Mouse (Mus musculus): ENCODE measurements around the gene Vmp1. TPM values are rescaled to one million over a fixed set of nuclear protein-coding genes. Genes with fewer than 3 reads are reported as not detected.

Gene Vmp1
- total RNA-seq, 1 experiment: 107 TPM

GRCm38 (mm10) chr11:86671041-86671675 is 12.5 kb downstream of the Vmp1 start:
- Histone ChIP-seq H3K27ac (ENCODE audit: insufficient read depth, low read depth, low read length, poor library complexity, severe bottlenecking) (no peak overlapping the region), H3K4me1 (ENCODE audit: control insufficient read depth in 2 of 2, insufficient read depth in 2 of 2, low read length in 2 of 2, poor library complexity in 1 of 2) (no peaks in the 10 kb centered on the region), H3K9ac (ENCODE audit: insufficient read depth, low read depth, low read length, poor library complexity, severe bottlenecking) (no peak overlapping the region), H3K9me3 (ENCODE audit: control insufficient read depth, insufficient read depth, low read depth, low read length) (no peaks in the 10 kb centered on the region), H3K36me3 (ENCODE audit: control insufficient read depth, insufficient read depth, low read length, poor library complexity, severe bottlenecking) (no peaks in the 10 kb centered on the region), H3K4me3 (ENCODE audit: insufficient read depth in 1 of 2, low read depth in 1 of 2, low read length in 2 of 2, poor library complexity in 1 of 2, severe bottlenecking in 1 of 2) (no peak overlapping the region)
- in situ Hi-C loops (cut with MboI; ENCODE audit: low sequenced_read_pairs in 2 of 2, unreplicated experiment in 2 of 2): no loop called here
- no peak for DNase-seq (ENCODE audit: low read depth, low spot score)
- TF ChIP-seq HCFC1 (IDR thresholded peaks at IDR 0.05; ENCODE audit: borderline replicate concordance, insufficient read depth, low read length) (no peak), ZC3H11A (IDR thresholded peaks at IDR 0.05; ENCODE audit: borderline replicate concordance, low read depth, low read length) (no peak), CHD2 (IDR thresholded peaks at IDR 0.05; ENCODE audit: low read depth, low read length) (no peak), ZNF384 (IDR thresholded peaks at IDR 0.05; ENCODE audit: low read depth, low read length) (no peak), MAFK (IDR thresholded peaks at IDR 0.05; ENCODE audit: insufficient read depth, low read depth, low read length) (no peak)

- Histone ChIP-seq H3K9ac (ENCODE audit: insufficient read depth, low read depth, low read length, poor library complexity, severe bottlenecking) (no peak overlapping the region), H3K36me3 (ENCODE audit: control insufficient read depth, insufficient read depth, low read length, poor library complexity, severe bottlenecking) (no peaks in the 10 kb centered on the region), H3K27ac (ENCODE audit: insufficient read depth, low read depth, low read length, poor library complexity, severe bottlenecking) (no peak overlapping the region), H3K4me1 (ENCODE audit: control insufficient read depth in 2 of 2, insufficient read depth in 2 of 2, low read length in 2 of 2, poor library complexity in 1 of 2) (no peaks in the 10 kb centered on the region), H3K4me3 (ENCODE audit: insufficient read depth in 1 of 2, low read depth in 1 of 2, low read length in 2 of 2, poor library complexity in 1 of 2, severe bottlenecking in 1 of 2) (no peak overlapping the region), H3K9me3 (ENCODE audit: control insufficient read depth, insufficient read depth, low read depth, low read length) (no peaks in the 10 kb centered on the region)
- in situ Hi-C loops (cut with MboI; ENCODE audit: low sequenced_read_pairs in 2 of 2, unreplicated experiment in 2 of 2): no loop called here
- no peak for TF ChIP-seq ZC3H11A (IDR thresholded peaks at IDR 0.05; ENCODE audit: borderline replicate concordance, low read depth, low read length)
- no peak for TF ChIP-seq MAFK (IDR thresholded peaks at IDR 0.05; ENCODE audit: insufficient read depth, low read depth, low read length)
- no peak for TF ChIP-seq HCFC1 (IDR thresholded peaks at IDR 0.05; ENCODE audit: borderline replicate concordance, insufficient read depth, low read length)
- no peak for TF ChIP-seq CHD2 (IDR thresholded peaks at IDR 0.05; ENCODE audit: low read depth, low read length)
- no peak for TF ChIP-seq ZNF384 (IDR thresholded peaks at IDR 0.05; ENCODE audit: low read depth, low read length)
- DNase-seq (ENCODE audit: low read depth, low spot score): no peak
These were observed 15.5 kb downstream of the Vmp1 start for GRCm38 (mm10) chr11:86668169-86668568.

- no peak overlapping the region for H3K4me3 ChIP-seq (ENCODE audit: insufficient read depth in 1 of 2, low read depth in 1 of 2, low read length in 2 of 2, poor library complexity in 1 of 2, severe bottlenecking in 1 of 2)
- no peak for DNase-seq (ENCODE audit: low read depth, low spot score)
- in situ Hi-C loops (cut with MboI; ENCODE audit: low sequenced_read_pairs in 2 of 2, unreplicated experiment in 2 of 2): no loop called here
- no peak overlapping the region for H3K9ac ChIP-seq (ENCODE audit: insufficient read depth, low read depth, low read length, poor library complexity, severe bottlenecking)
- H3K36me3 ChIP-seq (ENCODE audit: control insufficient read depth, insufficient read depth, low read length, poor library complexity, severe bottlenecking): no peaks in the 10 kb centered on the region
- no peaks in the 10 kb centered on the region for H3K9me3 ChIP-seq (ENCODE audit: control insufficient read depth, insufficient read depth, low read depth, low read length)
- H3K4me1 ChIP-seq (ENCODE audit: control insufficient read depth in 2 of 2, insufficient read depth in 2 of 2, low read length in 2 of 2, poor library complexity in 1 of 2): no peaks in the 10 kb centered on the region
- H3K27ac ChIP-seq (ENCODE audit: insufficient read depth, low read depth, low read length, poor library complexity, severe bottlenecking): no peak overlapping the region
- TF ChIP-seq ZC3H11A (IDR thresholded peaks at IDR 0.05; ENCODE audit: borderline replicate concordance, low read depth, low read length) (no peak), MAFK (IDR thresholded peaks at IDR 0.05; ENCODE audit: insufficient read depth, low read depth, low read length) (no peak), ZNF384 (IDR thresholded peaks at IDR 0.05; ENCODE audit: low read depth, low read length) (no peak), HCFC1 (IDR thresholded peaks at IDR 0.05; ENCODE audit: borderline replicate concordance, insufficient read depth, low read length) (no peak), CHD2 (IDR thresholded peaks at IDR 0.05; ENCODE audit: low read depth, low read length) (no peak)
These were observed 16.1 kb downstream of the Vmp1 start for GRCm38 (mm10) chr11:86667553-86667952.

- H3K27ac ChIP-seq (ENCODE audit: insufficient read depth, low read depth, low read length, poor library complexity, severe bottlenecking): no peak overlapping the region
- H3K9ac ChIP-seq (ENCODE audit: insufficient read depth, low read depth, low read length, poor library complexity, severe bottlenecking): no peak overlapping the region
- no peak for DNase-seq (ENCODE audit: low read depth, low spot score)
- in situ Hi-C loops (cut with MboI; ENCODE audit: low sequenced_read_pairs in 2 of 2, unreplicated experiment in 2 of 2): no loop called here
- no peaks in the 10 kb centered on the region for H3K36me3 ChIP-seq (ENCODE audit: control insufficient read depth, insufficient read depth, low read length, poor library complexity, severe bottlenecking)
- H3K4me3 ChIP-seq (ENCODE audit: insufficient read depth in 1 of 2, low read depth in 1 of 2, low read length in 2 of 2, poor library complexity in 1 of 2, severe bottlenecking in 1 of 2): no peak overlapping the region
- no peaks in the 10 kb centered on the region for H3K9me3 ChIP-seq (ENCODE audit: control insufficient read depth, insufficient read depth, low read depth, low read length)
- no peak for TF ChIP-seq CHD2 (IDR thresholded peaks at IDR 0.05; ENCODE audit: low read depth, low read length)
- no peak for TF ChIP-seq HCFC1 (IDR thresholded peaks at IDR 0.05; ENCODE audit: borderline replicate concordance, insufficient read depth, low read length)
- TF ChIP-seq ZC3H11A (IDR thresholded peaks at IDR 0.05; ENCODE audit: borderline replicate concordance, low read depth, low read length): no peak
- no peak for TF ChIP-seq ZNF384 (IDR thresholded peaks at IDR 0.05; ENCODE audit: low read depth, low read length)
- no peak for TF ChIP-seq MAFK (IDR thresholded peaks at IDR 0.05; ENCODE audit: insufficient read depth, low read depth, low read length)
- no peaks in the 10 kb centered on the region for H3K4me1 ChIP-seq (ENCODE audit: control insufficient read depth in 2 of 2, insufficient read depth in 2 of 2, low read length in 2 of 2, poor library complexity in 1 of 2)
These were observed 19.2 kb downstream of the Vmp1 start for GRCm38 (mm10) chr11:86664406-86664805.

Measured in ES-E14 (cell line).